Mouse (Mus musculus): ENCODE results near the gene Arntl2.
A peak's percentile ranks its signal among the peaks of the same experiment; 100 is the strongest.

The Arntl2 gene

DNA sequence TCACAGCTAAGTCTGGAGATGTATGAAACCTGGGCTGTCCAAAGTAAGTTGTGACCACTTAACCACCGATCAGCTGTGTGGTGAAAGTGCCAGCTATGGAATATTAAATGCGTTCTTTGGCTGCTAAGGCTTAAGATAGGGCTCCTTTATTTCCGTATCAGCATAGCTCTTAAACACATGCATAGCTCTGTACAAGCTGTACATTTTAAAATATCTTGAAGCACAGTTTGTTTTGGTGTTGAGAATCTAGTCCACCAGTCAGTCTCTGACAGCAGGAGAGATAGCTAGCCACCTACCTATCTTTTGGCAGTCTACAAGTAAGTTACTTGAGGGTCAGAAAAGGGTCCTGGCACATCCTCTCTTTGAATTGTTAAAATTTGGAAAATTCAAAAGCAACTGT, 17.8 kb upstream of the Arntl2 start:
- no peak for DNase-seq (ENCODE audit: low read depth in 2 of 2, low spot score in 2 of 2)

DNA sequence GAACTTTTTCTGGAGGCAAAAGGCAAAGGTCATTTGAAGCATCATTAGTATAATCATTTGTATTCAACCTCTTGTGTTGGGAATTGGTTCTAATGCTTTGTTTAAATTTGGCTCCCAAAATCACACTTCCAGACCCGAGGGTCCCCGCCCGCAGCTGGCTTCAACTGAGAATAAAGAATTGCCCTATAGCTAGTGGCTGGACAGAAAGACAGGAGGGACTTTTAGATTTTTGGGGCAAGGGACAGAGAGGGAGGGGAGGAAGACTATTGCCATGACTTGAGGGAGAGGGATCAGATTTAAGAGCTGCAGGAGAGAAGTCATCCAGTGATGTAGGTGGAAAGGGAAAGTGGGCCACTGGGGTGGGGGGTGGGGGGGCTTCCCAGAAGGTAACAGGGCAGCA, 14.3 kb upstream of the Arntl2 start:
- no peak for DNase-seq (ENCODE audit: low read depth in 2 of 2, low spot score in 2 of 2)

DNA sequence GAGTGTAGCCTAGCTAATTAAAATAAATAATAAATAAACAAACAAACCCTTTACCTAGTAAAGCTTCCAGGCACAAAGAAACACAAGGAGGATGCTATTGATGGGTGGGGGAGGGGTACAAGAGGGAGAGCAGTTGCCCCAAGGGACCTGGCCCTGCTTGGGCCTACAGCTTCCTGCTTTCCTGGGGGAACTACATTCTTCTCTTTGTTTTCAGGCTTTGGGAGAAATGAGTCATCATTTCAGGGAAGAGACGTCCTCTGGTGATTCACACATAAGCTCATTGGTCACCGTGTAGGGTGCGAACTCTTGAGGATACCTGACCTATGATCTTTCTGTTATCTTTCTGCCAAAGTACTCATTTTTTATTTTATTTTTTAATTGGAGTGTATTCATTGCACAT, 2.3 kb upstream of the Arntl2 start:
- DNase-seq (ENCODE audit: low read depth in 2 of 2, low spot score in 2 of 2): no peak

- no peak for DNase-seq (ENCODE audit: low read depth in 2 of 2, low spot score in 2 of 2)
These were observed 510 bp upstream of the Arntl2 start for GRCm38 (mm10) chr6:146795166-146795923.

DNA sequence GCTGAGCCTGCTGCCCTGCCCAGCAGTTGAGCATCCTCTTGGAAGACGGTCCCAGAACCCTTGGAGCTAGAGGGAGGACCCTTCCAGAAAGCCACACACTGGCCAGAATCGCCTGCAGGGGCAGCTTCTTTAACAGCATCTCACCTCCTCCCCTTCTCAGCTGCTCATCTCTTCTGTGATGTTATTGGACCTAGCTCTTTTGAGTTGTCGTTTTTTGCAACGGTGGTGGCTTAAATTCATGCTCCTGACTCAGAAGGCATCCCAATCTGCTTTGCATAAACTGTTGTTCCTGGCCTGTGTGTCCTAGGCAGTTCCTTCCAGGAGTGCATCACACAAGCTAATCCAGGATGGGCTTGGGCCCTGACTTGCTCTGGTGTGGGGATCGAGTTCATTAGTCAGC, 1.6 kb downstream of the Arntl2 start:
- DNase-seq (ENCODE audit: low read depth in 2 of 2, low spot score in 2 of 2): no peak

DNA sequence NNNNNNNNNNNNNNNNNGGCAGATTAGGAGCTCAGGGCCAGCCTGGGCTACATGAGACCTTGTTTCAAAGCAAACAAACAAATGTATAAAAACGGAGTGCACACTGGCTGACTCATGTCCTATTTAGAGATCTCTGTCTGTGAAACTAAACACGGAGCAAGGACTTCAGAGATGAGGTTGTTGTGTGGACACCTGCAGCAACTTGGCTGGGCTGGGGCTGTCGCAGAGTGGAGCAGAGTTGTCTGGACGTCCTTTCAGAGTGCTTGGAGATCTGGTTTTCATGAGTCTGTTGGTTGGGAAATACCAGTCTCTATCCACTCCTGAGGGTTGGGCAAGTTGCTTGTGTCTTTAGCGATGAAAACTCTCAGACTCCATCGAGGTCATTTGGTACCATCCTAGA, 14.1 kb downstream of the Arntl2 start:
- DNase-seq (ENCODE audit: low read depth in 2 of 2, low spot score in 2 of 2): no peak

GRCm38 (mm10) chr6:146813007-146813406, 17.2 kb downstream of the Arntl2 start:
- DNase-seq (ENCODE audit: low read depth in 2 of 2, low spot score in 2 of 2): no peak

DNA sequence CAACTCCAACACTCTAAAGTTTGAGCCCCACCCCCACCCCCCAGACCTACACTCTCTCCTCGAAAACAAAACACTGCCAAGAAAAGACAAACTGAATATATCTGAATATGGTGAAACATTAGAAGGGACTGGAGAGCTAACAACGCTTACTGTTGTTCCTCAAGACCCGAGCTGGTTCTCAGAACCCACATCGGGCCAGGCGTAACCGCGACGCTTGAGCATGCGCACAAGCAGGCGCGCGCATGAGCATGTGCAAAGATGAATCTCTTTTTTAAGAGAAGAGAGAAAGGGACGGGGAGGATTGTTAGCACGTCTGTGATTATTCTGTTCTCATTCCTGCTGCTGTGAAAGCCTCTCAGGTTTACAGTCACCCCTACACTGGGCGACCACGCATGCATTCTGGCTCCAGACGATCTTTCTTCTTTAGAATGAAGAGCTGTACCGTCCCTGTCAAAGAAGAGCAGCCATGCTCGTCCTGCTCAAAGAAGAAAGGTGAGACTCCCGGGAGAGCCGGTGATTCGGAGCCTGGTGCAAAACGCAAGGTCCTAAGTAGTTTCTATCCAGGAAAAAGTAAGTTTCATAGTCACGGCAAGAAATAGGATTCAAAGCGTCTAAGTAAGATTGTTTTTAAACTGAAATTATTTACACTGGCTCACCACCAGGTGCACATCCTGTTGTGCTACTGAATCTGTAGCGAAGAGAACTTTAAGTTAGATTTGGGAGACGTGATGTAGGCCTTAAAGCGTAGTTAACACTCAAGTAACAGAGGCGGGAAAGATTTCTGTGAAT, 24.5 kb downstream of the Arntl2 start:
- no peak for DNase-seq (ENCODE audit: low read depth in 2 of 2, low spot score in 2 of 2)

DNA sequence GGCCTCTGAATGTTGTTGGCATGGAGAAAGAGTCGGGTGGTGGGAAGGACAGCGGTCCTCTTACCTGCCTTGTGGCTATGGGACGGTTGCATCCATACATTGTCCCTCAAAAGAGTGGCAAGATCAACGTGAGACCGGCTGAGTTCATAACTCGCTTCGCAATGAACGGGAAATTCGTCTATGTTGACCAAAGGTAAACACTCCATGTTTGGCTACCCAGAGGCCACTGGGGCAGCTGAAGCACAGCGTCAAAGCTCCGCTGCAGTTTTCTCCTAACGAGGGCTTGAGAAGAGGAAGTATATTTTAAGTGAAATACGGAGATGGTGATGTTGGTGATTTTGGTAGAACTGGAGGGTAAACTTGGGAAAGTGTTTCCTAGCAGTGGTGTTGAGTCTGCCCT, 26.1 kb downstream of the Arntl2 start:
- DNase-seq (ENCODE audit: low read depth in 2 of 2, low spot score in 2 of 2): no peak

DNA sequence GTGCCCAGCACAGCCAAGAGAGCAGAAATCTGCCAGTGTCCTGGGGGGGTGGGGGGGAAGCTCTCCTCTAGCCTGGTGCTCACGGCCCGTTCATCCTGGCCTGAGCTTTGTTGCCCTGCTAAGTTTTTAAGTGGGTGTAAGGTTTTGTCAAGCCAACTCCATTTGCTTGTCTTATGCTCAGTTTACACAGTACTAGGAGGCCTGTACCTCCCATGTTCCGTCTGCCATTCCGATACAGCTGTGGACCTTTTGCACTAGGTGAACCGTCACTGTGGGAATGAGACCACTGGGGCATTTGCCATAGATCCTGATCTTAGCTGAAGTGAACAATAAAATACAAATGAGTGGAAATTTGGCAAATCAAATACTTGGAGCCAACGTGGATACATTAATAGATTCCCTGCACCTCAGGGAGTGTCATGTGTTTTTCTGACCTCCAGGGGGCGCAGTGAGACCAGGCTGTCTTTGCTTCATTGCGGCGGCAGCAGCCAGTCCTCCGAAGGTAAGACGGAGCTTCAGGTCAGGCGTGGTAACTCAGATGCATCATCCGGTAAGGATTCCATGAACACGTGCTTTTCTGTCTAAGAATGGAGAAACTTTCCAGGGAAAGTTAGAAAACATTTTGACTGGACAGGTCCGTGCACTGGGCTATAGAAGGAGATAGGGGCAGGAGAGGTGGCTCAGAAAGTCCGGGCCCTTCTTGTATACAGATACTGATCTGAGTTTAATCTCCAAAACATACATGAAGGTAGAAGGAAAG, 29.1 kb downstream of the Arntl2 start:
- DNase-seq (ENCODE audit: low read depth in 2 of 2, low spot score in 2 of 2): peak in 1 of 2 experiments; percentile 36

GRCm38 (mm10) chr6:146825487-146825773, 29.6 kb downstream of the Arntl2 start:
- no peak for DNase-seq (ENCODE audit: low read depth in 2 of 2, low spot score in 2 of 2)

- DNase-seq (ENCODE audit: low read depth in 2 of 2, low spot score in 2 of 2): no peak
These were observed 35.5 kb downstream of the Arntl2 start for GRCm38 (mm10) chr6:146831320-146831719.

DNA sequence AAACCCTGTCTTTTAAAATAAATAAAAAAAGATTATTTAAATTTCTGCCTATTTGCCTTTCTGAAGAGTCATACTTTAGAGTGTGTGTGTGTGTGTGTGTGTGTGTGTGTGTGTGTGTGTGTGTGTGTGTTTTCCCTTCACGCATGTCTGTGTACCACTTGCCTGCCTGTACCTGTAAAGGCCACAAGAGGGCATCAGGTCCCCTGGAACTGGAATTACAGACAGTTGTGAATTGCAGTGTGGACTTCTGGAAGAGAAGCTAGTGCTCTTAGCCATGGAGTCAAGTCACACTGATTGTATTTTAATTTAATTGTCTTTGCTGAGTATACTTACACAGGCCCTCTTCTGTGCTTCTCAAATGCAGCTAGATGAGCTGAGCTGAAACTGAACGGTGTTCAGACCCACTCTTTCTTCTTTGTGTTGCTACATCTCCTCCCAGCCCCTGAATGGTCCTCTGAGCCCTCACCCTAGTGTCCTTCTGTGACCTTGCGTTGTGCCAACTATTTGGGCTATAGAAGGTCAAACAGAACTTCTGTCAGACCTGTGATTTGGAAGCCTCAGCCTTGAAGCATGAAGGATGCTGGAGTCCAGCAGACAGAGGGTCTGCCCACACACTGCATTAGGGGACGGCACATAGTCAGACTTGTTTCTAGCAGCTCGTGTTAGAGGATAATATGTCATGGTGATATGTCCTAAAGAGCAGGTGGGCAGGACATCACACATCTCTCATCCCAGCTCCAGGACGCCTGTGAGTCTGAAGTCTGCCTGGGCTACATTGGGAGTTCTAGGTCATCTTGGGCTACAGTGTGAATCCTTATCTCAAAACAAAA, 37.8 kb downstream of the Arntl2 start:
- DNase-seq (ENCODE audit: low read depth in 2 of 2, low spot score in 2 of 2): no peak

GRCm38 (mm10) chr6:146834342-146834741, 38.5 kb downstream of the Arntl2 start:
- DNase-seq (ENCODE audit: low read depth in 2 of 2, low spot score in 2 of 2): no peak

- no peak for DNase-seq (ENCODE audit: low read depth in 2 of 2, low spot score in 2 of 2)
These were observed 39.9 kb downstream of the Arntl2 start for GRCm38 (mm10) chr6:146835784-146836183.

DNA sequence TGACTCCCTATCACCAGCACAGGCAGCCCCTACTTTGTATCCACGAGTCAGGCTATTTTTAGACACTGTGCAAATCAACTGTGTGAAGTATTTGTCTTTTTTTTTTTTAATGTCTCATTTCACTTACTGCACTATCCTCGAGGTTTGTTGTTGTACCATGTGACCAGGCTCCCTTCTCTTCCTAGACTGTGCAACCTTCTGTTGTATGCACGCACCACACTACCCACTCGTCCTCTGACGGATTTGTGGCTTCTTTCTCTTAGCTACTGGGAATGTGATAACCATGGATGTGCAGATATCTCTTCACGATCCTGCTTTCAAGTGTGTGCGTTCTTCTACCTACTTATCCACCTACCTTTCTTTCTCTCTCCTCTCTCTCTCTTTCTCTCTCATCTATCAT, 41.5 kb downstream of the Arntl2 start:
- DNase-seq (ENCODE audit: low read depth in 2 of 2, low spot score in 2 of 2): no peak

DNA sequence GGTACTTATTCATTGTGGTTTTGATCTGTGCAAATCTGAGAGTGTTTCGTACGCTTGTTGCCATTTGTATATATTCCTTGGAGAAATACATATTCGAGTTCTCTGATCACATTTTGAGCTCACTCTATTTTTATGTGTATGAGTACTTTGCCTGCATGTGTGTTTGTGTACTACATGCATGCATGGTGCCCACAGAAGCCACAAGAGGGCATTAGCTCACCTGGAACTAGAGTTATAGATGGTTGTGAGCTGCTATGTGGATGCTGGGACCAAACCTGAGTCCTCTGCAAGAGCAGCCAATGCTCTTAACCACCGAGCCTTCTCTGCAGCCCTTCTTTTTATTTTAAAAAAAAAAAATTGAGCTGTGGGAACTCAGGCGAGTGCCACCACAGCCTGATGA, 42.5 kb downstream of the Arntl2 start:
- DNase-seq (ENCODE audit: low read depth in 2 of 2, low spot score in 2 of 2): no peak

DNA sequence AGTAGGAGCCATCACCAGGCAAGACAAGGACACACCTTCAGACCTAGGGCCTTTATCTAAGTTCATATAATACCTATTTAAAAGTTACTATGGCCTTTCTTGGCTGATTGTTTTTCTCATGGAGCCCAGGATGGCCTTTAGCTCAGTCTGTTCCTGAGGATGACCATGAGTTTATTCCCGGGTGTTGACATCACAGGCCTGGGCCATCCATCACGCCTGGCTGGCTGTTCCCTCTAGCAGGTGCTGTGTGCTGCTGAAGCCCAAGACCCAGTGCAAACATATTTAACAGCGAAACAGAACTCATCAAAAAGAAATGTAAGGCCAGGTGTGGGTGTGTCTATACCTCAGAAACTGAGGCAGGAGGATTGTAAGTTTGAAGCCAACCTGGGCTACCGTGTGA, 43.0 kb downstream of the Arntl2 start:
- no peak for DNase-seq (ENCODE audit: low read depth in 2 of 2, low spot score in 2 of 2)

DNA sequence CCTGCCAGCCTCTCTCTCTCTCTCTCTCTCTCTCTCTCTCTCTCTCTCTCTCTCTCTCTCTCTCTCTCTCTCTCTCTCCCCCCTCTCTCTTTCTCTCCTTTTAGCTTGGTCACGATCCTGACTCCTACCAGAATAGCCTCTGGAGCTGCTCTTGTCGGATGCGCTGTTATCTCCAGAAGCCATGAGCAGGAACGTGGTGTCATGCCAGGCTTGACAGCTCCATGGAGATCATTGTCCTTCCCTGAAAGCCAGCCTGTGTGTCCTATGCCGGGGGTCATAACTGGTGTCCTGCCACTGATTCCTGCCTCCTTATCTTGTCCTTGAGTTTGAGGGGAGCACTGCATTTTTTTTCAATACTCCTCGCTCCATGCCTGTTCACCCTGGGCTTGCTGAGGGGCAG, 49.0 kb downstream of the Arntl2 start:
- no peak for DNase-seq (ENCODE audit: low read depth in 2 of 2, low spot score in 2 of 2)

GRCm38 (mm10) chr6:146845347-146845746, 49.5 kb downstream of the Arntl2 start:
- DNase-seq (ENCODE audit: low read depth in 2 of 2, low spot score in 2 of 2): no peak
